Mouse (Mus musculus): ENCODE measurements at regions not wholly inside any gene's neighbourhood (a gene's known extent, or its start where the extent isn't known, plus 50 kb on each side); places are given as distances from the start of the nearest gene placed in this dataset.

DNA sequence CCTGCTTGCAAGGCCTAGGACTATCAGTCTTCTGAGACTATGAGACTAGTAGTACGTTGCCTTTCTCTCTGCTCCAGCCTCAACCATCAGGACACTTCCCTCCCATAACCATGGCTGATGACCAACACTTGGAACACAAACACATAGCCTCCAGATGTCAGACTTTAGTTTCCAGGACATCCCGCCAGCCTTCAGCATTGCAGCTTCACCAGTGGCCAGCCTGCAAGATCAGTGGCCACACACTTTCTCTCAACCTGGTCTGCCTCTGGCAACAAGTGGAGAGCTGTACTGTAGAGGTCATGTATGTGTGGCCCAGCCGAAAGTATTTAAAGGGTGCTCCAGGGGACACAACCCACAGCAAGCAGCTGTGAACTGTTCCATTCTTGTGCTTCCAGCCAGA lies 124.8 kb upstream of the Habp2 start:
- no peak for ATAC-seq (replicated peaks; ENCODE audit: low FRiP score)
- H3K36me3 ChIP-seq (ENCODE audit: control insufficient read depth, insufficient read depth, low read length): no peaks in the 10 kb centered on the region
- H3K27me3 ChIP-seq (ENCODE audit: control insufficient read depth, insufficient read depth, low read length): no peaks in the 10 kb centered on the region
- H3K9ac ChIP-seq (ENCODE audit: low read length): no peak overlapping the region
- no peak overlapping the region for H3K27ac ChIP-seq (ENCODE audit: low read depth, low read length)
- H3K4me3 ChIP-seq (ENCODE audit: low read depth, low read length): no peak overlapping the region
- 87% methylated on average over 3 of the region's 3 CpGs for WGBS
- H3K4me2 ChIP-seq (ENCODE audit: low read depth, low read length, severe bottlenecking): no peak overlapping the region
- H3K4me1 ChIP-seq (replicated peaks; ENCODE audit: control insufficient read depth, insufficient read depth, low read length): no peaks in the 10 kb centered on the region
- H3K9me3 ChIP-seq (ENCODE audit: control insufficient read depth, low read length): no peaks in the 10 kb centered on the region
- no peak for DNase-seq (ENCODE audit: low spot score)

DNA sequence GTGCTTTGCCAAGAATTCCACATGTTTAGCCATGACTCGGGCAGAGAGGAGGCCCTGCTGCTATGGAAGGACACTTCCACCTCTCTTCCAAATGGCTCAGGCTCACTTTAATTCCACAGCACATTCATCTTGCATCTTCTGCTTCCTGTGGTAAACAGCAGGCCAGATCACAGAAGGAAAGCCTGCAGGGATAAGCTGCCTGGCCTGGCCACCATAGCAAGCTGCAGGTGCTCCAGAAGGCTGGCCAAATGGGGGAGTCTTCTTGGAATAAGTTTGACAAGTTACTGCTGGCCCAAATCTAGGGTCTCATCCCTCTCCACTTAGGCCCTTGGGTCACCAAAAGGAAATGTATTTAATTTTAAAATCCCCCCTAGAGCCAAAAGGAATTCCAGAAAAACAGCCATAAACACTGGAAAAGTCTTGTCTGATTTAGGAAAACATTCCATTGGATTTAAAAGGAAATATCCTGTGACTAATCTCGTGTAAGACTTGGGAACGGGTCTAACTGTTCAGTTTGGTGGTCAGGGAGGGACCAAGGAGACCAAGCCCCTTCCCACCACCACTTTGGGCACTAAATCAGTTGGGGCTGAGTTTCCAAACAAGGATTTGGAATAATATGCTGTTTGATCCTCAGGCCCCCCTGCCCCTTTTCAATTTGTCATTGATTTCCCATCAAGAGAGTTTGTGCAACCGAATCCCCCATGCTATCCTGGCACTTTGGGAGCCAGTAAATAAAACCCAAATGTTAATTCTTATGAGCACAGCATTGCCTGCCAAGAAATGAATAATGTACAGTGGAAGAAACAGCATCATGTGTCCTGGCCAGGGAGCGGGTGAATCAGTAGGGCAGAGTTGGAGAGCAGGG lies 117.6 kb upstream of the Habp2 start:
- ATAC-seq (replicated peaks; ENCODE audit: low FRiP score): no peak
- H3K4me2 ChIP-seq (ENCODE audit: low read depth, low read length, severe bottlenecking): no peak overlapping the region
- WGBS: 80% methylated on average over 5 of the region's 5 CpGs
- H3K27me3 ChIP-seq (ENCODE audit: control insufficient read depth, insufficient read depth, low read length): no peaks in the 10 kb centered on the region
- no peaks in the 10 kb centered on the region; the same call in 1 of the 2 replicates for H3K9me3 ChIP-seq (ENCODE audit: control insufficient read depth, low read length)
- no peak overlapping the region for H3K9ac ChIP-seq (ENCODE audit: low read length)
- no peak overlapping the region for H3K4me3 ChIP-seq (ENCODE audit: low read depth, low read length)
- no peak overlapping the region for H3K27ac ChIP-seq (ENCODE audit: low read depth, low read length)
- no peaks in the 10 kb centered on the region for H3K4me1 ChIP-seq (replicated peaks; ENCODE audit: control insufficient read depth, insufficient read depth, low read length)
- no peaks in the 10 kb centered on the region for H3K36me3 ChIP-seq (ENCODE audit: control insufficient read depth, insufficient read depth, low read length)
- peak; percentile 11 for DNase-seq (ENCODE audit: low spot score)

DNA sequence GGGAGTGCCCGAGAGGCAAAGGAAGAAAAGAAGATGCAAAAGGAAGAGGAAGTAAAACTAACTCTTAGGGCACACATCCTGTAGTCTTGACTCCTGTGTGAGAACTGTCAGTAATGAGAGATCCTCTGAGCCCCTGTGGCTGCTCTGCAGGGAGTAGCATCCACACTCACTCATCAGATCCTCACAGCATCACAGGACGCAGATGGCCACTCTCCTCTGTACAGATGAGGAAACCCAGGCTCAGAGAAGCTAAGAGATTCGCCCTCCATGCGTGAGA lies 117.0 kb upstream of the Habp2 start:
- ATAC-seq (replicated peaks; ENCODE audit: low FRiP score) (no peak), DNase-seq (ENCODE audit: low spot score) (no peak)
- 84% methylated on average over 4 of the region's 4 CpGs for WGBS

DNA sequence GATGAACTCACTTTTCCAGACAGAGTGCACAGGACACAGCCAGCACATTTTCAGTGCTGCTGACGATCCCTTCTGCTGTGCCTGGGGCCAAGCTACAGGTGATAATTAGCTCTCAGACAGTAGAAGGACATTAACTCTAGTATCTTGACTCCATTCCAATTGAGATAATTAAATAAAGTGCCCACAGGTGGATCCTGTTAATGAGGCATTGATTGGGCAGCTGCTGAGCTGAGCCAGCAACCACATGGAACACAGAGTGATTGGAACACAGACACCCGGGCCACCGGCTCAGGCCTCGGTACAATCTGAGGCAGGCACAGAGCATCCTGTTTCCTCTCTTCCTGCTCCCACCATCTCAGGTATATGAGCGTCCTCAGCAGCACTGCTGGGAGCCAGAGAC lies 114.5 kb upstream of the Habp2 start:
- Histone ChIP-seq H3K27ac (ENCODE audit: low read depth, low read length) (no peak overlapping the region), H3K27me3 (ENCODE audit: control insufficient read depth, insufficient read depth, low read length) (no peaks in the 10 kb centered on the region), H3K9me3 (ENCODE audit: control insufficient read depth, low read length) (no peaks in the 10 kb centered on the region; the same call in 1 of the 2 replicates), H3K4me2 (ENCODE audit: low read depth, low read length, severe bottlenecking) (no peak overlapping the region), H3K9ac (ENCODE audit: low read length) (no peak overlapping the region), H3K4me3 (ENCODE audit: low read depth, low read length) (no peak overlapping the region), H3K36me3 (ENCODE audit: control insufficient read depth, insufficient read depth, low read length) (no peaks in the 10 kb centered on the region), H3K4me1 (replicated peaks; ENCODE audit: control insufficient read depth, insufficient read depth, low read length) (no peaks in the 10 kb centered on the region)
- DNase-seq (ENCODE audit: low spot score) (no peak), ATAC-seq (replicated peaks; ENCODE audit: low FRiP score) (no peak)
- 69% methylated on average over 5 of the region's 5 CpGs for WGBS

More for the DNA sequence above, 117.0 kb upstream of the Habp2 start:
- Histone ChIP-seq H3K27ac (ENCODE audit: low read depth, low read length) (no peak overlapping the region), H3K9ac (ENCODE audit: low read length) (no peak overlapping the region), H3K4me3 (ENCODE audit: low read depth, low read length) (no peak overlapping the region), H3K4me2 (ENCODE audit: low read depth, low read length, severe bottlenecking) (no peak overlapping the region), H3K27me3 (ENCODE audit: control insufficient read depth, insufficient read depth, low read length) (no peaks in the 10 kb centered on the region), H3K9me3 (ENCODE audit: control insufficient read depth, low read length) (no peaks in the 10 kb centered on the region; the same call in 1 of the 2 replicates), H3K36me3 (ENCODE audit: control insufficient read depth, insufficient read depth, low read length) (no peaks in the 10 kb centered on the region), H3K4me1 (replicated peaks; ENCODE audit: control insufficient read depth, insufficient read depth, low read length) (no peaks in the 10 kb centered on the region)

- Histone ChIP-seq H3K27me3 (ENCODE audit: control insufficient read depth, insufficient read depth, low read length) (no peaks in the 10 kb centered on the region), H3K9ac (ENCODE audit: low read length) (no peak overlapping the region), H3K27ac (ENCODE audit: low read depth, low read length) (no peak overlapping the region), H3K9me3 (ENCODE audit: control insufficient read depth, low read length) (no peaks in the 10 kb centered on the region), H3K36me3 (ENCODE audit: control insufficient read depth, insufficient read depth, low read length) (no peaks in the 10 kb centered on the region), H3K4me3 (ENCODE audit: low read depth, low read length) (no peak overlapping the region), H3K4me1 (replicated peaks; ENCODE audit: control insufficient read depth, insufficient read depth, low read length) (no peaks in the 10 kb centered on the region), H3K4me2 (ENCODE audit: low read depth, low read length, severe bottlenecking) (no peak overlapping the region)
- DNase-seq (ENCODE audit: low spot score) (no peak), ATAC-seq (replicated peaks; ENCODE audit: low FRiP score) (no peak)
- 92% methylated on average over 8 of the region's 8 CpGs for whole genome bisulfite sequencing
These were observed 110.9 kb upstream of the Habp2 start for GRCm38 (mm10) chr19:56176059-56176458.

- WGBS: 74% methylated on average over 12 of the region's 12 CpGs
- ATAC-seq (replicated peaks; ENCODE audit: low FRiP score): no peak
- H3K36me3 ChIP-seq (ENCODE audit: control insufficient read depth, insufficient read depth, low read length): no peaks in the 10 kb centered on the region
- H3K27ac ChIP-seq (ENCODE audit: low read depth, low read length): no peak overlapping the region
- DNase-seq (ENCODE audit: low spot score): peak; percentile 61
- no peaks in the 10 kb centered on the region for H3K4me1 ChIP-seq (replicated peaks; ENCODE audit: control insufficient read depth, insufficient read depth, low read length)
- no peak overlapping the region for H3K4me2 ChIP-seq (ENCODE audit: low read depth, low read length, severe bottlenecking)
- H3K9me3 ChIP-seq (ENCODE audit: control insufficient read depth, low read length): no peaks in the 10 kb centered on the region
- no peaks in the 10 kb centered on the region for H3K27me3 ChIP-seq (ENCODE audit: control insufficient read depth, insufficient read depth, low read length)
- H3K4me3 ChIP-seq (ENCODE audit: low read depth, low read length): no peak overlapping the region
- H3K9ac ChIP-seq (ENCODE audit: low read length): no peak overlapping the region
These were observed 109.6 kb upstream of the Habp2 start for GRCm38 (mm10) chr19:56177231-56177745.

GRCm38 (mm10) chr19:56185756-56186155 lies 101.2 kb upstream of the Habp2 start:
- Histone ChIP-seq H3K27me3 (ENCODE audit: control insufficient read depth, insufficient read depth, low read length) (peaks cover 23% of the 10 kb centered on the region), H3K9ac (ENCODE audit: low read length) (no peak overlapping the region), H3K4me3 (ENCODE audit: low read depth, low read length) (no peak overlapping the region), H3K9me3 (ENCODE audit: control insufficient read depth, low read length) (peaks cover 6% of the 10 kb centered on the region; the same call in 1 of the 2 replicates), H3K36me3 (ENCODE audit: control insufficient read depth, insufficient read depth, low read length) (no peaks in the 10 kb centered on the region), H3K27ac (ENCODE audit: low read depth, low read length) (no peak overlapping the region), H3K4me1 (replicated peaks; ENCODE audit: control insufficient read depth, insufficient read depth, low read length) (peaks cover 2% of the 10 kb centered on the region; the same call in 1 of the 2 replicates), H3K4me2 (ENCODE audit: low read depth, low read length, severe bottlenecking) (no peak overlapping the region)
- no peak for ATAC-seq (replicated peaks; ENCODE audit: low FRiP score)
- 83% methylated on average over 5 of the region's 5 CpGs for WGBS
- no peak for DNase-seq (ENCODE audit: low spot score)

GRCm38 (mm10) chr19:56189185-56189584 lies 97.8 kb upstream of the Habp2 start:
- Histone ChIP-seq H3K4me2 (ENCODE audit: low read depth, low read length, severe bottlenecking) (no peak overlapping the region), H3K4me1 (replicated peaks; ENCODE audit: control insufficient read depth, insufficient read depth, low read length) (peaks cover 2% of the 10 kb centered on the region; the same call in 1 of the 2 replicates), H3K4me3 (ENCODE audit: low read depth, low read length) (no peak overlapping the region), H3K27ac (ENCODE audit: low read depth, low read length) (no peak overlapping the region), H3K9me3 (ENCODE audit: control insufficient read depth, low read length) (no peaks in the 10 kb centered on the region), H3K27me3 (ENCODE audit: control insufficient read depth, insufficient read depth, low read length) (peaks cover 48% of the 10 kb centered on the region), H3K36me3 (ENCODE audit: control insufficient read depth, insufficient read depth, low read length) (no peaks in the 10 kb centered on the region), H3K9ac (ENCODE audit: low read length) (no peak overlapping the region)
- DNase-seq (ENCODE audit: low spot score) (peak; percentile 47), ATAC-seq (replicated peaks; ENCODE audit: low FRiP score) (no peak)
- WGBS: 81% methylated on average over 1 of the region's 1 CpGs

DNA sequence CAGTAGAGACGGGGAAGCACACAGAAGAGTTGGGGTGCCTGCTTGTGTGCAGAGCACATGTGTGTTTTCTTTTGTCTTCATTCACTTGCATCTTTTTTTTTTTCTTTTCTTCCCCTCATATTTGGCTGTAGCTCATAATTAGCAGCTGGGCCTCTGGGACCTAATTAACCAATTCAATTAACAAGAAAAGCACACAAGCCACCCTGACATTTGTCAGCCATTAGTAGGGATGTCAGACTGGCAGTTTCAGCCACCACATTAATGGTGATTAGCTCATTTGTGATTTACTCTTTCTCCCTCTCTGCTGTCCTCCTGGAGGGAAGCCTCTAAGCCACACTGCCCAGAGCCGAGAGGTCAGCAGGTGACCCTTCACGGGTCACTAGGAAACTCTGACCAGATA lies 96.7 kb upstream of the Habp2 start:
- Histone ChIP-seq H3K4me3 (ENCODE audit: low read depth, low read length) (no peak overlapping the region), H3K4me2 (ENCODE audit: low read depth, low read length, severe bottlenecking) (no peak overlapping the region), H3K36me3 (ENCODE audit: control insufficient read depth, insufficient read depth, low read length) (no peaks in the 10 kb centered on the region), H3K9me3 (ENCODE audit: control insufficient read depth, low read length) (no peaks in the 10 kb centered on the region), H3K27me3 (ENCODE audit: control insufficient read depth, insufficient read depth, low read length) (peaks cover 50% of the 10 kb centered on the region), H3K27ac (ENCODE audit: low read depth, low read length) (no peak overlapping the region), H3K9ac (ENCODE audit: low read length) (no peak overlapping the region), H3K4me1 (replicated peaks; ENCODE audit: control insufficient read depth, insufficient read depth, low read length) (peaks cover 2% of the 10 kb centered on the region; the same call in 1 of the 2 replicates)
- ATAC-seq (replicated peaks; ENCODE audit: low FRiP score) (no peak; the same call in 1 of the 2 replicates), DNase-seq (ENCODE audit: low spot score) (peak; percentile 51)
- WGBS: 7% methylated on average over 3 of the region's 3 CpGs
